Mouse (Mus musculus): ENCODE data around the gene Neurl1b.

Gene Neurl1b

DNA sequence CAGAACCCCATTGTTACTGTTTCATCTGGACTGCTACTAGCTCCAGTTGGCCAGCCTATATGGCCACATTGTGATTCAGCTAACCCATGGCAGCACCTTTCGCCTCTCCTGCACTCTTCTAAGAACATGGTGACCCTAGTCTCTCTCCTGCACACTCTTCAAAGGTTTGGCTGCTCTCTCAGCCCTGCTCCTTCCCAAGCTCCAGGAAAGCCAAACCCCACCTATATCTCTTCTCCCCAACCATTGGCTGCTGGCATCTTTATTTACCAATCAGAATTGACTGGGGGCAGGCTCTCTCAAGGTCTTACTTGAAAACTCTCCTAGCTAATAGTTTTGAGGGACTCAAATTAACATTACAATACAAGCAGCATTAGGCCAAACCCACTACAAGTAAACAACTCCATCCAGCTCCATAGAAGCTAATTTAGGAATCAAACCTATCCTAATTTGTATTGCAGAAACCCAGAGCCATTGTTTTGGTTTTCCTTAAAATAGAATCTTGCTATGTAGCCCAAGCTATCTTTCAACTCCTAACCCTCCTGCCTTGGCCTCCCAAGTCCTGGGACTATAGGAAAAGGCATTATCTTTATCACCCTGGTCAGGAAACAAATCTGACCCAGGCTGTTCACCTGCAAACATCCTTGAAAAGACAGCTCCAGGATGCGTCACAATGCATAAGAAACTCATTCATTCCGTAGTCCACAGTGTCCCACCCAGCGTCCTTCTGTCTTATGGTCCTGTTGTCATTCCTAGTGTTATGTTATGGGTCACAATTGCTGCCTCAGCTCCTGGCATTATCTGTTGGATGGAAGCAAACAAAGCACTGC lies 80.2 kb downstream of the Neurl1b start:
- no peak for DNase-seq (ENCODE audit: low spot score)

All from layer of hippocampus, adult 11-12 months (tissue).